Mouse (Mus musculus): ENCODE results near the gene Nedd8. TPM values are rescaled to one million over a fixed set of nuclear protein-coding genes. Genes with fewer than 3 reads are reported as not detected.
A peak's percentile ranks its signal among the peaks of the same experiment; 100 is the strongest.

The Nedd8 gene
- polyA plus RNA-seq (2012; rRNA removed): 196 and 222 TPM in 2 replicates

GRCm38 (mm10) chr14:55671833-55672740 lies at the start of gene Nedd8, which contains the start of gene Gmpr2:
TSS of gene Nedd8 (minus strand) at chr14:55672124.
TSS of gene Gmpr2 (plus strand) at chr14:55671941.
- no peaks in the 10 kb centered on the region for H3K27me3 ChIP-seq (ENCODE audit: control insufficient read depth, insufficient read depth, low read length)
- peak; percentile 75 for TF ChIP-seq POLR2A (IDR thresholded peaks at IDR 0.05; ENCODE audit: control insufficient read depth, low read depth, low read length)
- no peak for TF ChIP-seq CTCF (IDR thresholded peaks at IDR 0.05; ENCODE audit: control insufficient read depth, insufficient read depth, insufficient replicate concordance, low read depth, low read length)
- H3K27ac ChIP-seq (ENCODE audit: control insufficient read depth, insufficient read depth, low read depth, low read length): peak within 1 kb of the TSS; percentile 100
- H3K36me3 ChIP-seq (ENCODE audit: control insufficient read depth, insufficient read depth, low read length): peaks cover 6% of the 10 kb centered on the region
- H3K4me3 ChIP-seq (ENCODE audit: control insufficient read depth, low read depth, low read length): peak within 1 kb of the TSS; percentile 99
- H3K4me1 ChIP-seq (ENCODE audit: control insufficient read depth, insufficient read depth, low read length): no peaks in the 10 kb centered on the region; the same call in 1 of the 2 replicates

GRCm38 (mm10) chr14:55721076-55721475 lies 49.2 kb upstream of the Nedd8 start:
- Histone ChIP-seq H3K36me3 (ENCODE audit: control insufficient read depth, insufficient read depth, low read length) (no peaks in the 10 kb centered on the region), H3K4me3 (ENCODE audit: control insufficient read depth, low read depth, low read length) (no peak overlapping the region), H3K27me3 (ENCODE audit: control insufficient read depth, insufficient read depth, low read length) (no peaks in the 10 kb centered on the region), H3K27ac (ENCODE audit: control insufficient read depth, insufficient read depth, low read depth, low read length) (no peak overlapping the region), H3K4me1 (ENCODE audit: control insufficient read depth, insufficient read depth, low read length) (peaks cover 4% of the 10 kb centered on the region)
- no peak for TF ChIP-seq CTCF (IDR thresholded peaks at IDR 0.05; ENCODE audit: control insufficient read depth, insufficient read depth, insufficient replicate concordance, low read depth, low read length)
- TF ChIP-seq POLR2A (IDR thresholded peaks at IDR 0.05; ENCODE audit: control insufficient read depth, low read depth, low read length): no peak

- H3K4me3 ChIP-seq (ENCODE audit: control insufficient read depth, low read depth, low read length): no peak overlapping the region
- H3K27ac ChIP-seq (ENCODE audit: control insufficient read depth, insufficient read depth, low read depth, low read length): no peak overlapping the region
- H3K27me3 ChIP-seq (ENCODE audit: control insufficient read depth, insufficient read depth, low read length): no peaks in the 10 kb centered on the region
- no peaks in the 10 kb centered on the region for H3K36me3 ChIP-seq (ENCODE audit: control insufficient read depth, insufficient read depth, low read length)
- H3K4me1 ChIP-seq (ENCODE audit: control insufficient read depth, insufficient read depth, low read length): peaks cover 4% of the 10 kb centered on the region
- TF ChIP-seq CTCF (IDR thresholded peaks at IDR 0.05; ENCODE audit: control insufficient read depth, insufficient read depth, insufficient replicate concordance, low read depth, low read length) (no peak), POLR2A (IDR thresholded peaks at IDR 0.05; ENCODE audit: control insufficient read depth, low read depth, low read length) (no peak)
Observed at GRCm38 (mm10) chr14:55720666-55721065, 48.7 kb upstream of the Nedd8 start.

- Histone ChIP-seq H3K4me1 (ENCODE audit: control insufficient read depth, insufficient read depth, low read length) (peaks cover 4% of the 10 kb centered on the region), H3K27me3 (ENCODE audit: control insufficient read depth, insufficient read depth, low read length) (no peaks in the 10 kb centered on the region), H3K4me3 (ENCODE audit: control insufficient read depth, low read depth, low read length) (no peak overlapping the region), H3K27ac (ENCODE audit: control insufficient read depth, insufficient read depth, low read depth, low read length) (no peak overlapping the region), H3K36me3 (ENCODE audit: control insufficient read depth, insufficient read depth, low read length) (no peaks in the 10 kb centered on the region)
- TF ChIP-seq POLR2A (IDR thresholded peaks at IDR 0.05; ENCODE audit: control insufficient read depth, low read depth, low read length) (no peak), CTCF (IDR thresholded peaks at IDR 0.05; ENCODE audit: control insufficient read depth, insufficient read depth, insufficient replicate concordance, low read depth, low read length) (no peak)
Observed at GRCm38 (mm10) chr14:55719737-55720136, 47.8 kb upstream of the Nedd8 start.

- peaks cover 8% of the 10 kb centered on the region for H3K4me1 ChIP-seq (ENCODE audit: control insufficient read depth, insufficient read depth, low read length)
- no peak overlapping the region for H3K27ac ChIP-seq (ENCODE audit: control insufficient read depth, insufficient read depth, low read depth, low read length)
- H3K4me3 ChIP-seq (ENCODE audit: control insufficient read depth, low read depth, low read length): no peak overlapping the region
- TF ChIP-seq CTCF (IDR thresholded peaks at IDR 0.05; ENCODE audit: control insufficient read depth, insufficient read depth, insufficient replicate concordance, low read depth, low read length): no peak
- no peak for TF ChIP-seq POLR2A (IDR thresholded peaks at IDR 0.05; ENCODE audit: control insufficient read depth, low read depth, low read length)
- no peaks in the 10 kb centered on the region for H3K36me3 ChIP-seq (ENCODE audit: control insufficient read depth, insufficient read depth, low read length)
- H3K27me3 ChIP-seq (ENCODE audit: control insufficient read depth, insufficient read depth, low read length): no peaks in the 10 kb centered on the region
Observed at GRCm38 (mm10) chr14:55716884-55717283, 45.0 kb upstream of the Nedd8 start.

- Histone ChIP-seq H3K27me3 (ENCODE audit: control insufficient read depth, insufficient read depth, low read length) (no peaks in the 10 kb centered on the region), H3K27ac (ENCODE audit: control insufficient read depth, insufficient read depth, low read depth, low read length) (no peak overlapping the region), H3K4me3 (ENCODE audit: control insufficient read depth, low read depth, low read length) (no peak overlapping the region), H3K36me3 (ENCODE audit: control insufficient read depth, insufficient read depth, low read length) (no peaks in the 10 kb centered on the region), H3K4me1 (ENCODE audit: control insufficient read depth, insufficient read depth, low read length) (peaks cover 7% of the 10 kb centered on the region)
- TF ChIP-seq CTCF (IDR thresholded peaks at IDR 0.05; ENCODE audit: control insufficient read depth, insufficient read depth, insufficient replicate concordance, low read depth, low read length): no peak
- TF ChIP-seq POLR2A (IDR thresholded peaks at IDR 0.05; ENCODE audit: control insufficient read depth, low read depth, low read length): no peak
Observed at GRCm38 (mm10) chr14:55716271-55716670, 44.3 kb upstream of the Nedd8 start.

GRCm38 (mm10) chr14:55714893-55715292 lies 43.0 kb upstream of the Nedd8 start:
- H3K27me3 ChIP-seq (ENCODE audit: control insufficient read depth, insufficient read depth, low read length): no peaks in the 10 kb centered on the region
- no peaks in the 10 kb centered on the region for H3K36me3 ChIP-seq (ENCODE audit: control insufficient read depth, insufficient read depth, low read length)
- H3K27ac ChIP-seq (ENCODE audit: control insufficient read depth, insufficient read depth, low read depth, low read length): no peak overlapping the region
- TF ChIP-seq CTCF (IDR thresholded peaks at IDR 0.05; ENCODE audit: control insufficient read depth, insufficient read depth, insufficient replicate concordance, low read depth, low read length) (no peak), POLR2A (IDR thresholded peaks at IDR 0.05; ENCODE audit: control insufficient read depth, low read depth, low read length) (no peak)
- H3K4me3 ChIP-seq (ENCODE audit: control insufficient read depth, low read depth, low read length): no peak overlapping the region
- peaks cover 7% of the 10 kb centered on the region for H3K4me1 ChIP-seq (ENCODE audit: control insufficient read depth, insufficient read depth, low read length)
